Mouse (Mus musculus): ENCODE measurements around the gene Mcm9.
A peak's percentile ranks its signal among the peaks of the same experiment; 100 is the strongest.
"Not testable (repeated sequence)": the region's sequence is repeated elsewhere in the genome, so short reads cannot be mapped to it uniquely, and the experiment has no call there.

Gene Mcm9

GRCm38 (mm10) chr10:53630339-53630738, at the start of gene Mcm9:
Gene Mcm9 (minus strand): TSS chr10:53630439.
- DNase-seq (ENCODE audit: low read depth), result not testable (repeated sequence)

GRCm38 (mm10) chr10:53661788-53662187, 31.5 kb upstream of the Mcm9 start:
- DNase-seq (ENCODE audit: low read depth), result no peak

- DNase-seq (ENCODE audit: low read depth), result not testable (repeated sequence)
These were observed 24.0 kb upstream of the Mcm9 start for GRCm38 (mm10) chr10:53654239-53654638.

GRCm38 (mm10) chr10:53650683-53651082, 20.4 kb upstream of the Mcm9 start:
- peak; percentile 15 for DNase-seq (ENCODE audit: low read depth)

- DNase-seq (ENCODE audit: low read depth), result peak; percentile 45
These were observed 11.3 kb upstream of the Mcm9 start for GRCm38 (mm10) chr10:53641507-53641906.

GRCm38 (mm10) chr10:53635246-53635971, 5.2 kb upstream of the Mcm9 start:
- DNase-seq (ENCODE audit: low read depth), result no peak

- DNase-seq (ENCODE audit: low read depth), result no peak
These were observed 3.9 kb upstream of the Mcm9 start for GRCm38 (mm10) chr10:53634160-53634559.

- peak; percentile 96 for DNase-seq (ENCODE audit: low read depth)
These were observed 355 bp downstream of the Mcm9 start for GRCm38 (mm10) chr10:53629918-53630250.

GRCm38 (mm10) chr10:53629247-53629917, 857 bp downstream of the Mcm9 start:
- peak; percentile 96 for DNase-seq (ENCODE audit: low read depth)

- no peak for DNase-seq (ENCODE audit: low read depth)
These were observed 14.2 kb downstream of the Mcm9 start for GRCm38 (mm10) chr10:53615850-53616616.

GRCm38 (mm10) chr10:53613955-53614354, 16.3 kb downstream of the Mcm9 start:
- no peak for DNase-seq (ENCODE audit: low read depth)

- DNase-seq (ENCODE audit: low read depth), result no peak
These were observed 18.1 kb downstream of the Mcm9 start for GRCm38 (mm10) chr10:53612172-53612571.

GRCm38 (mm10) chr10:53608274-53608673, 22.0 kb downstream of the Mcm9 start:
- DNase-seq (ENCODE audit: low read depth), result no peak

GRCm38 (mm10) chr10:53605328-53605727, 24.9 kb downstream of the Mcm9 start:
- no peak for DNase-seq (ENCODE audit: low read depth)

GRCm38 (mm10) chr10:53598821-53599220, 31.4 kb downstream of the Mcm9 start:
- peak; percentile 25 for DNase-seq (ENCODE audit: low read depth)

- DNase-seq (ENCODE audit: low read depth), result peak; percentile 51
These were observed 32.9 kb downstream of the Mcm9 start for GRCm38 (mm10) chr10:53597121-53597881.

GRCm38 (mm10) chr10:53596677-53597120, 33.5 kb downstream of the Mcm9 start, which contains the start of gene Asf1a:
Gene Asf1a (plus strand): TSS chr10:53596757.
- DNase-seq (ENCODE audit: low read depth), result peak; percentile 97

- DNase-seq (ENCODE audit: low read depth), result peak; percentile 75
These were observed 34.2 kb downstream of the Mcm9 start for GRCm38 (mm10) chr10:53595744-53596676.

GRCm38 (mm10) chr10:53585777-53586176, 44.5 kb downstream of the Mcm9 start:
- DNase-seq (ENCODE audit: low read depth), result no peak

GRCm38 (mm10) chr10:53581087-53581486, 49.2 kb downstream of the Mcm9 start:
- DNase-seq (ENCODE audit: low read depth), result no peak

- DNase-seq (ENCODE audit: low read depth), result no peak
These were observed 49.6 kb downstream of the Mcm9 start for GRCm38 (mm10) chr10:53580621-53581081.
